Mouse (Mus musculus): ENCODE results near the gene Ccdc88c. TPM values are rescaled to one million over a fixed set of nuclear protein-coding genes. Genes with fewer than 3 reads are reported as not detected.

Ccdc88c gene
- total and polyA plus RNA-seq, 3 experiments, result 3.6 to 5.4 (median 5.2) TPM

DNA sequence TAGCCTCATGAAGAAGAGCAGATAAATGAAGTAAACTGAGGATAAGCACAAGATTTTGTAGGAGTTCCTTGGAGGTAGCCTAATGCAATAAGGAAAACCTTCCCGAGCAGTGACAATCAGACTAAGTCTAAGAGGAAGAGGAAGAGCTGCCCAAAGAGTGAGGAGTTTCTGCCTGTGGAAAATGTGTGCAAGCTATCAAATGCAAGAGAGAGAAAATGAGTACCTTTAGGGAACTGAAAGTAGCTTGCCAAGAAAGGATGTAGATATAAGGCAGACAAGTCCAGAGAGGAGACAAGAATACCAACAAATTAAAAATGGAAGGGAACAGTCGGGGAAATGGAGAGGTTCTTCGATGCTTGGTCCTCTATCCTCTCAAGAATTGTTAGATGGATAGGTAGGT lies 143.3 kb downstream of the Ccdc88c start:
- TF ChIP-seq EP300 (IDR thresholded peaks at IDR 0.05; ENCODE audit: insufficient read depth, low read depth, low read length), result no peak
- no peak for TF ChIP-seq CTCF (IDR thresholded peaks at IDR 0.05)
- TF ChIP-seq POLR2A (IDR thresholded peaks at IDR 0.05; ENCODE audit: insufficient read depth, low read depth, low read length), result no peak
- no peak overlapping the region for H3K4me3 ChIP-seq
- no peak for DNase-seq
- H3K27me3 ChIP-seq (ENCODE audit: control insufficient read depth, insufficient read depth, low read length), result no peaks in the 10 kb centered on the region
- intact Hi-C loops (cut with DNase I), result no loop called here
- H3K4me1 ChIP-seq (ENCODE audit: control insufficient read depth, insufficient read depth, low read length), result no peaks in the 10 kb centered on the region
- H3K79me2 ChIP-seq (replicated peaks; ENCODE audit: control insufficient read depth, insufficient read depth, low read length), result no peaks in the 10 kb centered on the region
- no peak overlapping the region for H3K27ac ChIP-seq
- no peak overlapping the region for H3K9ac ChIP-seq (ENCODE audit: low read depth, low read length)
- WGBS, result 85% methylated on average over 3 of the region's 3 CpGs
- no peaks in the 10 kb centered on the region for H3K36me3 ChIP-seq (ENCODE audit: control insufficient read depth, insufficient read depth, low read length)

DNA sequence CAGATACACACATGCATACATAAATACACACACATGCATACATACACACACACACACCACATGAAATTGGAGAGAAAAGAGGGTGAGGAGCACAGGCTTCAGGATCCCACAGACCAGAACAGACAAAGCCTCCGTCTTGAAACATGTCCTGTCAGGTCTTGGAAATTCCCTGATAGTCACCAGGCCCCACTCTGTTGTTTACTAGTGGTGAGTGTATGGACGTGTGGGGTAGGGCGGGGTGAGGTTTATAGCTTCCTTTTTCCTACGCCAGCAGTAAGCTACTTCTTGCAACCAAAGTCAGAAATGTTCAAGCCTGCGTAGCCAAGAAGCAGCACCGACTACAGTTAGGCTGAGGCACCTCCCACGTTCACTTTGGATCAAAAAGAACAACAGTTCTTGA lies 145.7 kb downstream of the Ccdc88c start:
- WGBS, result 51% methylated on average over 7 of the region's 7 CpGs
- no peak overlapping the region for H3K27ac ChIP-seq

DNA sequence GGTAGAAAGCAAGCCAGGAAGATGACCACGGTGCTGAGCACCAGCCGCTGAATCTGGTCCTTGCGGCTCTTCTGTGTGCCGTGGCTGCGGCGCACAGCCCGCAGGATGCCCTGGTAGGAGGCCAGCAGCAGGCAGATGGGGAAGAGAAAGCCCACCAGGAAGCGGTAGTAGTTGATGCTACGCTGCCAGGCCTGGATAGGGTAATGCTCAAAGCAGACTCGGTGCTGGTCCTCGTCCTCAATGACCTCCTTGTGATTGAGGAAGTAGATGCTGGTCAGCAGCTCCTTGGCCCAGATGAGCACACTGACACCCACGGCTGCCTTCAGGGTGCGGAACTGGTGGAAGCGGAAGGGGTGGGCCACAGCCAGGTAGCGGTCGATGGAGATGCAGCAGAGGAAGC lies 150.3 kb downstream of the Ccdc88c start:
- WGBS, result 84% methylated on average over 16 of the region's 16 CpGs
- Histone ChIP-seq H3K27ac (no peak overlapping the region), H3K36me3 (ENCODE audit: control insufficient read depth, insufficient read depth, low read length) (no peaks in the 10 kb centered on the region), H3K79me2 (replicated peaks; ENCODE audit: control insufficient read depth, insufficient read depth, low read length) (no peaks in the 10 kb centered on the region), H3K9ac (ENCODE audit: low read depth, low read length) (no peak overlapping the region), H3K4me1 (ENCODE audit: control insufficient read depth, insufficient read depth, low read length) (no peaks in the 10 kb centered on the region), H3K27me3 (ENCODE audit: control insufficient read depth, insufficient read depth, low read length) (no peaks in the 10 kb centered on the region), H3K4me3 (no peak overlapping the region)
- DNase-seq, result no peak
- intact Hi-C loops (cut with DNase I), result no loop called here
- TF ChIP-seq EP300 (IDR thresholded peaks at IDR 0.05; ENCODE audit: insufficient read depth, low read depth, low read length), result no peak
- no peak for TF ChIP-seq POLR2A (IDR thresholded peaks at IDR 0.05; ENCODE audit: insufficient read depth, low read depth, low read length)
- TF ChIP-seq CTCF (IDR thresholded peaks at IDR 0.05), result no peak

More for the DNA sequence above, 145.7 kb downstream of the Ccdc88c start:
- no peak for DNase-seq
- Histone ChIP-seq H3K9ac (ENCODE audit: low read depth, low read length) (no peak overlapping the region), H3K36me3 (ENCODE audit: control insufficient read depth, insufficient read depth, low read length) (no peaks in the 10 kb centered on the region), H3K27me3 (ENCODE audit: control insufficient read depth, insufficient read depth, low read length) (no peaks in the 10 kb centered on the region), H3K79me2 (replicated peaks; ENCODE audit: control insufficient read depth, insufficient read depth, low read length) (no peaks in the 10 kb centered on the region), H3K4me1 (ENCODE audit: control insufficient read depth, insufficient read depth, low read length) (no peaks in the 10 kb centered on the region), H3K4me3 (no peak overlapping the region)
- intact Hi-C loops (cut with DNase I), result no loop called here
- TF ChIP-seq POLR2A (IDR thresholded peaks at IDR 0.05; ENCODE audit: insufficient read depth, low read depth, low read length), result no peak

DNA sequence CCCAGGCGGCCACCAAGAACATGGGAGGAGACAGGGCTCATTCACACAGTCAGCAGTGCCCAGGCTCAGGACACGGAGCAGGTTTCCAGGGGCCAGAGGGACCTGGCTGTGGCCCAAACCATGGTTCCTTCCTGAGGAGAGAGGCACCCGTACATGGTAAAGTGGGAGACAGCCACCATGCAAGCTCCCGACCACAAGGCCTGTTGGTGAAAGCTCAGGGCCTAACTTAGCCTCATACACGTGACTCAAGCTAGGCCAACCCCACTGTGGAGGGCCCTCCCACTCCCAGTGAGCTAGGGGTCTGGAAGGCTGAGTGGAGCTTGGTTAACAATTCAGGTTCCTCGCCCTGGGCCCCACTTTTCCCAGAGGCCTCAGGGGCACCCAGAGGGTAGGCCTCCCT lies 150.9 kb downstream of the Ccdc88c start:
- intact Hi-C loops (cut with DNase I), result no loop called here
- WGBS, result 80% methylated on average over 6 of the region's 6 CpGs
- H3K27ac ChIP-seq, result no peak overlapping the region
- no peak overlapping the region for H3K4me3 ChIP-seq
- DNase-seq, result no peak
- no peaks in the 10 kb centered on the region for H3K27me3 ChIP-seq (ENCODE audit: control insufficient read depth, insufficient read depth, low read length)
- H3K9ac ChIP-seq (ENCODE audit: low read depth, low read length), result no peak overlapping the region
- peaks cover 2% of the 10 kb centered on the region for H3K4me1 ChIP-seq (ENCODE audit: control insufficient read depth, insufficient read depth, low read length)
- no peak for TF ChIP-seq CTCF (IDR thresholded peaks at IDR 0.05)
- no peak for TF ChIP-seq EP300 (IDR thresholded peaks at IDR 0.05; ENCODE audit: insufficient read depth, low read depth, low read length)
- no peak for TF ChIP-seq POLR2A (IDR thresholded peaks at IDR 0.05; ENCODE audit: insufficient read depth, low read depth, low read length)
- no peaks in the 10 kb centered on the region for H3K36me3 ChIP-seq (ENCODE audit: control insufficient read depth, insufficient read depth, low read length)
- no peaks in the 10 kb centered on the region for H3K79me2 ChIP-seq (replicated peaks; ENCODE audit: control insufficient read depth, insufficient read depth, low read length)

DNA sequence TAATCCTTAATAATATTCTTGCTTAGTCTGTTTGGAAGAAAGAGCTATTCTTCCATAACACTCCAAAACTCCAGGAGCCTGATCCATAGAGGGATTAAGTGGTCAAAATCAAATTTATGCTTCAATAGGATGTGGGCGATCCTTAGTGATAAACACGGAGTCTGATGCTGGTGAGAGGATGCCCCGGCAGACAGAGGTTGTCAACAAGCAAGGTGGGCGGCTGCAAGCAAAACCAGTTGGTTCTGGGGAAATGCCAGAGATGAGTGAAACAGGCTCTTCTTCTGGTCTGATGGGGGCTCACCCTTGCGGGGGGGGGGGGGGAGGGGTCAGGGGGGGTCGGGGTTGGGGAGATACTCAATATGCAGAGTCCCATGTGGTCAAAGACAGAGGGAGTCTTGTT lies 152.9 kb downstream of the Ccdc88c start:
- Histone ChIP-seq H3K9ac (ENCODE audit: low read depth, low read length) (no peak overlapping the region), H3K27ac (no peak overlapping the region), H3K36me3 (ENCODE audit: control insufficient read depth, insufficient read depth, low read length) (no peaks in the 10 kb centered on the region), H3K4me3 (no peak overlapping the region), H3K4me1 (ENCODE audit: control insufficient read depth, insufficient read depth, low read length) (peaks cover 3% of the 10 kb centered on the region), H3K79me2 (replicated peaks; ENCODE audit: control insufficient read depth, insufficient read depth, low read length) (no peaks in the 10 kb centered on the region), H3K27me3 (ENCODE audit: control insufficient read depth, insufficient read depth, low read length) (no peaks in the 10 kb centered on the region)
- WGBS, result 66% methylated on average over 6 of the region's 6 CpGs
- TF ChIP-seq POLR2A (IDR thresholded peaks at IDR 0.05; ENCODE audit: insufficient read depth, low read depth, low read length) (no peak), CTCF (IDR thresholded peaks at IDR 0.05) (no peak), EP300 (IDR thresholded peaks at IDR 0.05; ENCODE audit: insufficient read depth, low read depth, low read length) (no peak)
- intact Hi-C loops (cut with DNase I), result no loop called here
- no peak for DNase-seq

DNA sequence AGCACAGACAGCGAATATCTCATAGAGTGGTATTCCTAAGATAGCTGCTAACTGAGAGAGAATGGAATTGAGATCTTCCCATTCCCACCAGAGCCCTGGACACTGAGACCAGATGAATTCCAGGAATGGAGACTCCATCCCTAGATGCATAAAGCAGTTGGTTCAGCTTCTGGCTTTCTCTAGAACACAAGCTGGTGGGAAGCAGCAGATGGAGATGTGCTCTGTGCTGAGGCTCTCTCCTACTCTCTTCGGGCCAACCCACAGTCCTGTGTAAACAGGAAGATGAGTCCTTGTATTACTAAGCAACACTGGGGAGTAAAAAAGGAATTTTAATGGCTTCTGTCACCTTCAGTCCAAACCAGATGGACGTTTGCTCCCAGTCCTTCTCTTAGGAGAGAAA lies 153.3 kb downstream of the Ccdc88c start:
- Histone ChIP-seq H3K79me2 (replicated peaks; ENCODE audit: control insufficient read depth, insufficient read depth, low read length) (no peaks in the 10 kb centered on the region), H3K27ac (no peak overlapping the region), H3K27me3 (ENCODE audit: control insufficient read depth, insufficient read depth, low read length) (no peaks in the 10 kb centered on the region), H3K4me1 (ENCODE audit: control insufficient read depth, insufficient read depth, low read length) (peaks cover 3% of the 10 kb centered on the region), H3K9ac (ENCODE audit: low read depth, low read length) (no peak overlapping the region), H3K36me3 (ENCODE audit: control insufficient read depth, insufficient read depth, low read length) (no peaks in the 10 kb centered on the region), H3K4me3 (no peak overlapping the region)
- no peak for DNase-seq
- WGBS, result 53% methylated on average over 3 of the region's 3 CpGs
- no peak for TF ChIP-seq EP300 (IDR thresholded peaks at IDR 0.05; ENCODE audit: insufficient read depth, low read depth, low read length)
- no peak for TF ChIP-seq POLR2A (IDR thresholded peaks at IDR 0.05; ENCODE audit: insufficient read depth, low read depth, low read length)
- TF ChIP-seq CTCF (IDR thresholded peaks at IDR 0.05), result no peak
- intact Hi-C loops (cut with DNase I), result no loop called here

Measured in heart, adult 2 months (tissue).